Mouse (Mus musculus): ENCODE data around the gene Isyna1.

Gene Isyna1

DNA sequence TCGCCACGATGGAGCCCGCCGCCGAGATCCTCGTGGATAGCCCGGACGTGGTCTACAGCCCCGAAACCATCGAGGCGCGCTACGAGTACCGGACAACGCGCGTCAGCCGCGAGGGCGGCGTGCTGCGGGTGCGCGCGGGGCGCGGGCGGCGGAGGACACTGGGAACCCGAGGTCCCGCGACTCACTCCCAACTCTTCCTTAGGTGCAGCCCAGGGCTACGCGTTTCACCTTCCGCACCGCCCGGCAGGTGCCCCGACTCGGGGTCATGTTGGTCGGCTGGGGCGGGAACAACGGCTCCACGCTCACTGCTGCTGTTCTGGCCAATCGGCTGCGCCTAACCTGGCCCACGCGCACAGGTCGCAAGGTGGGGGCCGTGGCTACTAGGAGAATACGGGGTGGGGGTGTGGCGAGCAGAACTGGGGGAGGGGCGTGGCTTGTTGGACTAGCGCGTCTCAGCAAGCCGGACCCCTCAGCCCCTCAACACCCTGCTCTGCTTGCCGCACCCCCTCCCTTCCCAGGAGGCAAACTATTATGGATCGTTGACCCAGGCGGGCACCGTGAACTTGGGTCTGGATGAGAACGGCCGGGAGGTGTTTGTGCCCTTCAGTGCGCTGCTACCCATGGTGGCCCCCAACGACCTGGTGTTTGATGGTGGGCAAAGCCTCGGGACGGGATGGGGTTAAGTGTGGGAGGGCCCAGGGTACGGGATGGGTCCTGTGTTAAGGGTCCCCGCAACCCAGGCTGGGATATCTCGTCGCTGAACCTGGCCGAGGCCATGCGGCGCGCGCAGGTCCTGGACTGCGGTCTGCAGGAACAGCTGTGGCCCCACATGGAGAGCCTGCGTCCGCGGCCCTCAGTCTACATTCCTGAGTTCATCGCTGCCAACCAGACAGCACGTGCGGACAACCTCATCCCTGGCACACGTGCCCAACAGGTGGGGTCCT, 720 bp downstream of the Isyna1 start:
- CTCF ChIA-PET = interaction anchor here in 1 of 4 experiments (1.0 to 5.7 kb wide), 6 partner anchors 10 to 202 kb away, joined by 3 to 51 read pairs (median 4); partner anchors contain the start of genes Lsm4 and Ssbp4
- POLR2A ChIA-PET = interaction anchor here in 3 of 4 experiments (0.5 to 4.9 kb wide), 23 partner anchors 8 to 243 kb away, joined by 3 to 61 read pairs (median 4); partner anchors contain the start of genes Ell (in 2 of the 3), Jund (in 2 of the 3), Ssbp4 (in 2 of the 3) and Fkbp8 (in 1 of the 3)

DNA sequence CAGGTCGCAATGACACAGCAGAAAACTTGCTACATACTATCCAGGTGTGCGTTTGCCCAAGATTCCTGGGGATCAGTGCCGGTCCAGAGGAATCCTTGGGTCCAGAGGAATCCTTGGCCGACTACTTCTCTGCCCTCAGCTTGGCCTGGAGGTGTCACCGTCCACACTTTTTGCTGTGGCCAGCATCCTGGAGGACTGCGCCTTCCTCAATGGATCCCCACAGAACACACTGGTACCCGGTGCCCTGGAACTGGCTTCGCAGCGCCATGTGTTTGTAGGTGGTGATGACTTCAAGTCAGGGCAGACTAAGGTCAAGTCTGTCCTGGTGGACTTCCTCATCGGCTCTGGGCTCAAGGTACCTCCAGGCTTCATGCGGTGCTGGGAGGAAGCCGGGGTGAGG, 1.6 kb downstream of the Isyna1 start:
- ChIA-PET POLR2A (interaction anchor here in 3 of 4 experiments (0.5 to 4.9 kb wide), 12 partner anchors 10 to 344 kb away, joined by 3 to 61 read pairs (median 3); partner anchors contain the start of genes Ssbp4 (in 2 of the 3), Arrdc2 (in 1 of the 3), Jund (in 1 of the 3) and Lsm4 (in 1 of the 3)), CTCF (interaction anchor here in 2 of 4 experiments (0.6 to 5.7 kb wide), 6 partner anchors 11 to 201 kb away, joined by 3 to 51 read pairs (median 4); partner anchors contain the start of genes Lrrc25 (in 1 of the 2) and Ssbp4 (in 1 of the 2))

- CTCF ChIA-PET = interaction anchor here in 3 of 4 experiments (0.6 to 5.7 kb wide), 11 partner anchors 11 to 201 kb away, joined by 3 to 51 read pairs (median 3); partner anchors contain the start of genes Lrrc25 (in 1 of the 3) and Ssbp4 (in 1 of the 3)
- POLR2A ChIA-PET = interaction anchor here in 3 of 4 experiments (0.6 to 4.9 kb wide), 12 partner anchors 11 to 344 kb away, joined by 3 to 61 read pairs (median 4); partner anchors contain the start of genes Ssbp4 (in 2 of the 3), Arrdc2 (in 1 of the 3), Jund (in 1 of the 3) and Lsm4 (in 1 of the 3)
Measured at GRCm38 (mm10) chr8:70596216-70596615, 2.0 kb downstream of the Isyna1 start.

GRCm38 (mm10) chr8:70596775-70597416, 2.7 kb downstream of the Isyna1 start:
- POLR2A ChIA-PET = interaction anchor here in 2 of 4 experiments (0.8 to 4.9 kb wide), 10 partner anchors 11 to 243 kb away, joined by 3 to 61 read pairs (median 4); partner anchors contain the start of genes Ssbp4 (in 2 of the 2), Arrdc2 (in 1 of the 2) and Jund (in 1 of the 2)
- CTCF ChIA-PET = interaction anchor here in 2 of 4 experiments (0.6 to 5.7 kb wide), 9 partner anchors 10 to 170 kb away, joined by 3 to 51 read pairs (median 3); partner anchors contain the start of gene Ssbp4 (in 1 of the 2)

- POLR2A ChIA-PET = interaction anchor here in 3 of 4 experiments (0.7 to 4.9 kb wide), 22 partner anchors 11 to 242 kb away, joined by 3 to 61 read pairs (median 4); partner anchors contain the start of genes Ell (in 3 of the 3), Arrdc2 (in 2 of the 3), Ssbp4 (in 2 of the 3) and Jund (in 1 of the 3)
- CTCF ChIA-PET = interaction anchor here (0.6 to 5.7 kb wide), 15 partner anchors 10 to 222 kb away, joined by 3 to 51 read pairs (median 4); partner anchors contain the start of genes Gm3336 (in 1 of the 4), Lsm4 (in 1 of the 4) and Ssbp4 (in 1 of the 4)
Measured at GRCm38 (mm10) chr8:70597417-70598272, 3.5 kb downstream of the Isyna1 start.

DNA sequence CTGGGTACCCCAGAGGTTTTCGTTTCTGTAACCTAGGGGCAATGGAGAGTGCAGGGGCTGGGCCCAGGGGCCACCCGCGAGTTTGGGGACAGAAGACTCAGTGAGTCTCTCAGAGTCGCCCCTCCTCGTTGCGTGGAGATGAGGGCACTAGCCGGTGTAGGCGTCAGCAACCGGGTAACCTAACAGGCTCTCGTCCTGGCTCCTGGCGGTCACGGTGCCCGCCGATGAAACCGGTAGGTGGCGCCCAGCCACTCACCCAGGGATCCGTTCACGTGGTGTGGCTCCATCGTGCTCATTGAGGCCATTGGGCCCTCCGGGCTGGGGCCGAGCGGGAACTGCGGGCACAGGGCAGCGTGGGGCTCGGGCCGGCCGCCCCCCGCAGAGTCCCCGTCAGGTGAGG, 4.1 kb downstream of the Isyna1 start:
- POLR2A ChIA-PET = interaction anchor here in 3 of 4 experiments (0.7 to 4.9 kb wide), 23 partner anchors 10 to 242 kb away, joined by 3 to 61 read pairs (median 4); partner anchors contain the start of genes Ell (in 3 of the 3), Arrdc2 (in 2 of the 3), Ssbp4 (in 2 of the 3) and Jund (in 1 of the 3)
- CTCF ChIA-PET = interaction anchor here (0.6 to 5.7 kb wide), 17 partner anchors 9 to 223 kb away, joined by 3 to 51 read pairs (median 4); partner anchors contain the start of genes Gm3336 (in 1 of the 4), Lsm4 (in 1 of the 4) and Ssbp4 (in 1 of the 4)

- ChIA-PET POLR2A (interaction anchor here in 3 of 4 experiments (0.5 to 4.9 kb wide), 32 partner anchors 10 to 647 kb away, joined by 3 to 61 read pairs (median 4); partner anchors contain the start of genes Ell (in 3 of the 3), Arrdc2 (in 2 of the 3), Jund (in 2 of the 3) and Ssbp4 (in 2 of the 3)), CTCF (interaction anchor here (0.6 to 5.7 kb wide), 15 partner anchors 9 to 223 kb away, joined by 3 to 51 read pairs (median 4); partner anchors contain the start of genes Gm3336 (in 1 of the 4), Lsm4 (in 1 of the 4) and Ssbp4 (in 1 of the 4))
Measured at GRCm38 (mm10) chr8:70598722-70599121, 4.5 kb downstream of the Isyna1 start.

- ChIA-PET POLR2A (interaction anchor here in 3 of 4 experiments (0.6 to 4.9 kb wide), 17 partner anchors 9 to 258 kb away, joined by 3 to 61 read pairs (median 4); partner anchors contain the start of genes Jund (in 2 of the 3), Ssbp4 (in 2 of the 3), Pgpep1 (in 1 of the 3) and Uba52 (in 1 of the 3)), CTCF (interaction anchor here in 3 of 4 experiments (0.5 to 5.7 kb wide), 5 partner anchors 9 to 288 kb away, joined by 3 to 51 read pairs (median 3); partner anchors contain the start of gene Ssbp4 (in 1 of the 3))
Measured at GRCm38 (mm10) chr8:70599507-70600290, 5.5 kb downstream of the Isyna1 start.

- ChIA-PET POLR2A (interaction anchor here (0.6 to 1.9 kb wide), 26 partner anchors 9 to 779 kb away, joined by 3 to 17 read pairs (median 3); partner anchors contain the start of genes Arrdc2 (in 1 of the 4), Fkbp8 (in 1 of the 4), Jund (in 1 of the 4) and Lpar2 (in 1 of the 4)), CTCF (interaction anchor here in 3 of 4 experiments (0.5 to 5.7 kb wide), 16 partner anchors 8 to 390 kb away, joined by 3 to 51 read pairs (median 3); partner anchors contain the start of genes Cers1 (in 1 of the 3) and Ssbp4 (in 1 of the 3))
Measured at GRCm38 (mm10) chr8:70600473-70601270, 6.5 kb downstream of the Isyna1 start.

DNA sequence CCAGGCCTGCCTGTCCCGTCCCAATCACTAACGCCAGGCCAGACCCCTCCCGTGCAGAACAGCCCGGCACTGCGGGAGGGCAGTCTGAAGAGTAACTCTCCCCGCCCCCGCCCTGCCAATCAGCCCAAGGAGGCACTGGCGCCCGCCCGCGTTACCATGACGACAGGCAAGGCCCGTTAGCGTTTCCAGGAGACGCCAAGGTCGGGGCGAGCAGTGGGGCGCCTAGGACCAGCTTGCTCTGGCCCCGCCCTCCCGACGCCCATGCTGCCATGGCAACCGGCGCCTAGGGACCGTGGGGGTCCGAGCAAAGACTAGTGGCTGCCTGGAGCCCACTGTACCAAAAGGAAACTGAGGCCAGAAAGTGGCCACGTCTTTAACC, 7.1 kb downstream of the Isyna1 start:
- POLR2A ChIA-PET = interaction anchor here in 3 of 4 experiments (0.6 to 1.9 kb wide), 25 partner anchors 9 to 567 kb away, joined by 3 to 14 read pairs (median 3); partner anchors contain the start of genes Arrdc2 (in 1 of the 3), Fkbp8 (in 1 of the 3), Jund (in 1 of the 3) and Lsm4 (in 1 of the 3)
- CTCF ChIA-PET = interaction anchor here in 3 of 4 experiments (0.5 to 1.3 kb wide), 14 partner anchors 8 to 391 kb away, joined by 3 to 8 read pairs (median 3); partner anchors contain the start of gene Cers1 (in 1 of the 3)

GRCm38 (mm10) chr8:70602139-70602811, 8.1 kb downstream of the Isyna1 start:
- ChIA-PET CTCF (interaction anchor here in 1 of 4 experiments (0.7 kb wide), 1 partner anchor 42 kb away, joined by 3 read pairs; no protein-coding TSS in a partner anchor), POLR2A (interaction anchor here in 2 of 4 experiments (0.7 to 1.9 kb wide), 6 partner anchors 9 to 237 kb away, joined by 3 to 8 read pairs (median 4); partner anchors contain the start of genes Arrdc2 (in 1 of the 2), Ell (in 1 of the 2) and Rab3a (in 1 of the 2))

DNA sequence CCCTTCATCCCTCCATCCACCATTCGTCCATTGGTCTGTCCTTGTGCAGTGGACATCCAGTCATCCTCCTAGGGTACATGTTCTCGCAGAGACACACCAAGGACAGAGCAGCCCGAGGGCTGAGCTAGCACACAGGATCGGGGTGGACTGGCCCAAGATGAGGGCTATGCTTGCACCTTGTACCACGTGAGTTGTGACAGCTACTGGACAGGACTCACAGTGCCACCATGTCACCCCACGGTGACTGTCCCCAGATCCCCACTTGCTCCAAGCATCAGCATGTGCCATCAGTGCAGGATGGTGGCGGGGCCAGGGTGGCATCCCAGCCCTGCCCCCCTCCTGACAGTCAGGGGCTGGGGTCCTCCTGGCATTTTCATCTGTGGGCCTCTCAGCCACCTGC, 10.4 kb downstream of the Isyna1 start:
- ChIA-PET POLR2A (interaction anchor here in 3 of 4 experiments (1.0 to 10.0 kb wide), 11 partner anchors 11 to 235 kb away, joined by 3 to 118 read pairs (median 4); partner anchors contain the start of genes Jund (in 2 of the 3), Arrdc2 (in 1 of the 3), Ell (in 1 of the 3) and Isyna1 (in 1 of the 3)), CTCF (no interaction called here)

Measured in embryonic stem cell, embryonic (primary cell).